Mouse (Mus musculus) ZHBTc4 (cell line): Measurements from ENCODE around the gene Gnb4.

Source experiments
- DNase-seq: peaks from one replicate; pipeline ENCODE4 v3.0.0-alpha.2; 2011; ENCODE audit warnings: low read depth, low spot score

Gnb4 gene

DNA sequence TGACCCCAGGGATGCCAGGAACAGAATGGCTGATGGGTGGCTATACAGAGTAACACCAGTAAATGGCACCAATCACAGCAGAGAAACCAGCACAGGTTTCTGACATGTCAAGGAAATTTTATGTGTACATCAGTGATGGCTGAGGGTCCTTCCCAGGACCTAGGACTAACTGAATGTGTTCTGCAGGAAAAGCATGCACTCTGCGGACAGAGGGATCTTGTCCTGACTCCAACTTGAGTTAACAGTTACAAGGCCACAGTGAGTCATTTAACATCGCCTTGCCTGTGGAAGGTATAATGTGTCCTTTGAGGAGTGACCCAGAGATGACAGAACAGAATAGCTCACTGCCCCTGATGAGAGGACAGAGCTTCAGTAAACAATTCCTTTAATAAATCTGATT is 1.6 kb downstream of the Gnb4 start:
- no peak for DNase-seq

DNA sequence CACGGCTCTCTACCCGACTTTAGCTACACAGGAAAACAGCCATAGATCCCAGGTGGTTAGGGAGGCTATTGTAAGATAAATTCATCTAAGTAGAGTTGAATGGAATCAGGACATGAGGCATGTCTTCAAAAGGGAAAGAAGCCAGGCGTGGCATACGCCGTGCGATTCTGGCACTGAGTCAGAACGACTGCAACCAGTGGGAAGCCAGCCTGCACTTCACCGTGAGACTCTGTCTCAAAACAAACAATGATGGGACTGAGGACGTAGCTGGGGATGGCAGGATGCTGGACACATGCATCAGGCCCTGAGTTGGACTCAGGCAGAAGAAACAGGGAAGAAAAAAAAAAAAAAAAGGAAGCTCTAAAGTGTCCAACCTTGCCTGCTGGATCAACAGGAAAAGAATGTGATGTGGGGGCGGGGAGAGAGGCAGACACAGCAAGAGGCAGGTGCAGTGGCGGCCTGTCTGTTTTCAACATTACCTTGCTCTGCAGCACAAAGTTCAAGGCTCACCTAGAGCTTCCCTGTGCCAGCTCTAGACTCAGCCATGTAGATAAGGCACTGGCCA is 4.7 kb downstream of the Gnb4 start:
- DNase-seq: no peak

DNA sequence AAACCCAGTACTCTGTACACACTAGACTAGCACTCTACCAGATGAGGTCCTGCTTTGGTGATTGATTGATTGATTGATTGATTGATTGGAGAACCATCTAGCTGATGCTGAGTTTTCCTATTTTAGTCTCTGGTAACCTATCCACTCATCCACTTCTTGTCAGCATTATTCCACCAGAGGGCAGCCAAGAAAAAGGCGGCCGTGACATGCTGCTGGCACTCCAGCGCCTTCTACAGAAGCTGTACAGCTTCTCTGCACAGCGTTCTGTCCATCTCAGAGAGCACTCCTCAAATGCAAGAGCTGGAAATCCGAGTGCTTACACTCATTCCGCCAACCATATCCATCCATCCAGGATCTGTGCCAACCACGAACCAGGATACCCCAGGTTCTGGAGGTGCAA is 5.8 kb downstream of the Gnb4 start:
- DNase-seq: peak; percentile 57

DNA sequence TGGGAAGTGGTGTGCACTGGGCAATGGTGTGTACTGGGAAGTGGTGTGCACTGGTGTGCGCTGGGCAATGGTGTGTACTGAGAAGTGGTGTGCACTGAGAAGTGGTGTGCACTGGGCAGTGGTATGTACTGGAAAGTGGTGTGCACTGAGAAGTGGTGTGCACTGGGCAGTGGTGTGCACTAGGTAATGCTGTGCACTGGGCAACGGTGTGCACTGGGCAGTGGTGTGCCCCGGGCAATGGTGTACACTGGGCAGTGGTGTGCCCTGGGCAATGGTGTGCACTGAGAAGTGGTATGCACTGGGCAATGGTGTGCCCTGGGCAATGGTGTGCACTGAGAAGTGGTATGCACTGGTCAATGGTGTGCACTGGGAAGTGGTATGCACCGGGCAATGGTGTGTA is 7.2 kb downstream of the Gnb4 start:
- DNase-seq: no peak

DNA sequence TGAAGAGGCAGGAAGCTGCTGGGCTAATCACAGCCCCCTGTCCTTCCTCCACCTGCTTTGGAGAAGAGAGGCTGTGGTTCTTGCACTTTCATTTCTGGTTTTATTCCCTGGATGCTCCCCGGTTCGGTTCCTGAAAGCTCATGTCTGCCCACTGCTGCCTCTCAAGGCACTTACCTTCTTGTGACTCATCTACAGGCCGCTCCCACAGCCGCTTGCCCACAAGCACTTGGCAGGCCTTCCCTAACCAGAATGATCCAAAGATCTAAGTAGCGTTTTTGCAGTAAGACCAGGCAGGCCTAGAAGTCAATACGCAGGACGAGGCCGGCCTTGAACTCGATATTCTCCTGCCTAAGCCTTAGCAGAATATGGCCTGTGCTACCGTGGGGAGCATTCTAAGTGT is 15.3 kb downstream of the Gnb4 start:
- no peak for DNase-seq

DNA sequence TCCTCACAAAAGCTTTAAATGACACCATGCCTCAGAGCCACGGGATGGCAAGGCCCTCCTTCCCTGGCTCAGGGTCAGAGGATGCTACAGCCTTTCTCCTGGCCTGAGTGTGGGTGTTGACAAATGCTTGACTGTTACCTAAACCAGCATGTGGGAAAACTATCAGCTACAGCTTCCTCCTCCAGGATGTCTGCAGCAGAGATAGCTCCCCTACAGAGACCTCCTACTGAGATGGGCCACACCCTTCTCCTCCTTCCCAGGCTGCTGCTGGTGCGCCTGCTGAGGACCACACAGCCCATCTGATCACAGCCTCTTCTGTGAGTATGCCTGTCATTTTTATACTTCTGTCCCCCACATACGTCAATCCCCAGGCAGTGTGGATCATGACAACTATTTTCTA is 17.1 kb downstream of the Gnb4 start:
- peak; percentile 57 for DNase-seq

DNA sequence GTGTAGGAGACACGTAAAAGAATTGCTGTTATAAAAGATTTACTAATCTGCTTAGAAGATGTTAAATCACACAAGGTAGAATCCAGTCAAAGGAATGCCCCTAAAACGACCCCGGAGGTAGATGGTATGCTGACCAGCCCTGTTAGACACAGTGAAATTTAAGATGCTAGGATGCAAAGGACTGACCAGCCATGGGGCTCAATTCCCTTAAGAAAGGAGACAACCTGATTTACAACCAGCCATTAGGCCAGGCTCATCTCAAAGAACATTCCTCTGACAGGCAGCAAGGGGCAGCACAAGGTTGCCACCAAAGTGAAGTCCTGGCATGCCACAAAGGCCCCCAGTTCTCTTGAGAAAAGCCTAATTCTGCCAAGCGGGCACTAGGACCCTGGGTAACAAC is 21.3 kb downstream of the Gnb4 start:
- DNase-seq: no peak

DNA sequence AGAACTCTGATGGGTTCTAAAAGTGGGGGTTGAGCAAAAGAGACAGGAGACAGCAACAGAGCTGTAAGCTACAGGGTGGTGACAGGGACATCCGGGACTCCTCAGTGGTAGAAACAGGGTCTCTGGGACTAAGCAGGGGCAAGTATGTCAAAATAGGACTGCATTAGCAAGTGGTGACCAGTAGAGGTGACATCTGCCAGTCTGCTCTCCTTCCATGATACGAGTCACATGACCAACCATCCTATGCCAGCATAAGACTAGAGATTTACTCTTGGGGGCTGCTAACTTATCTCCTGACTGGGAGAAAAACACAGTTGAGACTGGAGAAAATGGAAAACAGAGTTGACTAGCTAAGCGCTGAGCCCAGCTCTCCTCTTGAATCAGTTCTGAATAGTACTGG is 30.1 kb downstream of the Gnb4 start:
- peak; percentile 37 for DNase-seq

DNA sequence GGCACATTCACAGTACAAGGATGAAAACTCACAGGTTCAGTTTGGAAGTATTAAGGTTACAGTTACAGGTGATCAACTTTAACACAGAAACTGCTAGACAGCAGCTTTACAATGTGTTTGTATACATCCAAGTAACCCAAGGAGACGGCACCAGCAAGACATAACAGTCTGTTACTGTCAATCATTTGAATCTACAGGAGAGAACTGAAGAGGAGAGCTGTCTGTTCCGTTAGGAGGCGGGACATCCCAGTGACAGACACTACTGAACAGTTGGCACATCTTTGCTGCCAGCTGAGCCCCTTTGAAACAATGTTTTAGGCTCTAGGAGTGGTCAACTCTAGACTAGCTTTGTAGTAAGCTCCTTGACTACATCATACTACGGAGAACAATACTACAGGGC is 32.9 kb downstream of the Gnb4 start:
- DNase-seq: no peak

DNA sequence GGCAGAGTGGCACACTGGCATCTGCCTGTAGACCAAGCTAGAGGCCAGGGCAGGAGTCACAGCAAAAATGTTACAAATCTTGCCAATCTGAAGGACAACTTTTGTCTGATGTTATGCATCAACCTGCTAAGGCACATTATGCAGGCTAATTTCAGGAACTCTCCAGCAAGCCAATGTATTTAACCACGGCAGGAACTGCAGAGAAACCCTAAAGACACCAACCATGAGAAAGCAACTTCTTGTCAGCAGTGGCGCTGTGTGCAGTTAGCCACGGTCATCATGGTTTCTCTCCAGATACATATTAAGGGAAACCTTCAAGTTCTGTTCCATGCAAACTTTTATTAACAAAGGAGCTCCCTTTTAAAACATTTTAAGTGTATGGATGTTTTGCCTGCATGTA is 34.5 kb downstream of the Gnb4 start:
- no peak for DNase-seq

DNA sequence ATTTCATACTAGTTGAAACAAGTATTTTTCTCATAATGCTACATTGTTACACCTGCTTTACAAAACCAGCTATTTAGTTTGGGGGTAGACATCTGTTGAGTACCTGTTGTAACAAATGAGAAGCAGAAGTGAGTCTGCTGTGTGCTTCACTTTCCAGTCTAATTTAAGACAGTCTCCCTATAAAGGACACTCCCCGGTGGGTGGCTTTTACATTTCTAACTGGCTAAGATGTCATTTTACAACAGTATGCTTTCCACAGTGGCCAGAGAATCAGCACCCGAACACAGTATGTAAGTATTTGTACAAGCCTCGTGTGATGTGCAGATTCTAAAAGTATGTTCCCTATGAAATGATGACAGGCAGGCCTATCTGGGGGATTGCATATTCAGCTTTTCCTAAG is 35.6 kb downstream of the Gnb4 start:
- DNase-seq: no peak

DNA sequence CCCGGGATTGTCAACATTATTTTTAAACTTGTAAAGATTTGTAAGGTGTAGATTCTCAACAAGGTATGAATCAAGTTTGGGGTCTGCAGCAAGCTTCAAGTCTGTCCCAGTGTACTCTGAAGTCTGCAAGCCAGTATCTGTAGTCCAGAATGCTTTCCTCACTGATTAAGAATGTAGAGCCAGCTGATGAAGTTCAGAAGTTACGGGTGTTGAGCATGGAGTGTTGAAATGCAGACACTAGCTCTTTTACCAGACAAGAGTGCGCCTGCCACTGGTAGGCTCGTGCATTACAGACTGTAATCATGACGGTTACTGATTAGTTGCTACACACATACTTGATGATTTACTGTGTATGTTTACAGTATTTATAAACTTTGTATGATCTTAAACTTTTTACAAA is 37.6 kb downstream of the Gnb4 start:
- DNase-seq: no peak

DNA sequence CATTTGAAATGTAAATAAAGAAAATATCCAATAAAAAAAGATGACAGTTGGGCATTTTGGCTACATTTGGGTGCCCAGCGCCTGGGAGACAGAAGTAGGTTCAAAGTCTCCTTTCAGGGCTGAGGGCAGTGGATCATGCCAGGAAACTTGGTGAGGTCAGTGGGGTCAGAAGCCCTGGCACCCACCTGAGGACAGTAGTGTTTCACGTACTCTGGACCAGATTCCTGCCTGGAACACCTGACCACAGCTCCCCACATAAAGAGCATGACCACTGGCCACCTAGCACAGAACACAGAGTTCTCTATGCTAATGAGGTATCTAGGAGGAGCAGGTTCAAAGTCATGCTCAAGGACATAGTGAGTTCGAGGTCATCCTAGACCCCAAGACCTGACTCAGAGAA is 41.2 kb downstream of the Gnb4 start:
- no peak for DNase-seq

DNA sequence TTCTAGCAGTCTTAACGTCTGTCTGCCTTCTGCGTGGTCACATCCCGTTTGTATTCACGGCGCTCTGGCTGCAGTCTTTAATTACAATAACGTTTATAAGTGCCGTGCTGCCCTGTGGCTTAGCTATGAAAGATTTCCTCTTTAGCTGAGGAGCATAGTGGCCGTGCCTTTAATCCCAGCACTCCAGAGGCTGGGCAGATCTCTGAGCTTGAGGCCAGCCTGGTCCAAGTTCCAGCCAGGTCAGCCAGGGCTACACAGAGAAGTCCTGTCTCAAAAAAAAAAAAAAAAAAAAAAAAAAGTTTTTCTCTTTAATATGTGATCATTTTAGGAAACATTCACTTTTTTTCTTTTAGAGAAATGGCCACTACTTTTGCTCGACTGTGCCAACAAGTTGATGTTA is 42.5 kb downstream of the Gnb4 start:
- DNase-seq: no peak

DNA sequence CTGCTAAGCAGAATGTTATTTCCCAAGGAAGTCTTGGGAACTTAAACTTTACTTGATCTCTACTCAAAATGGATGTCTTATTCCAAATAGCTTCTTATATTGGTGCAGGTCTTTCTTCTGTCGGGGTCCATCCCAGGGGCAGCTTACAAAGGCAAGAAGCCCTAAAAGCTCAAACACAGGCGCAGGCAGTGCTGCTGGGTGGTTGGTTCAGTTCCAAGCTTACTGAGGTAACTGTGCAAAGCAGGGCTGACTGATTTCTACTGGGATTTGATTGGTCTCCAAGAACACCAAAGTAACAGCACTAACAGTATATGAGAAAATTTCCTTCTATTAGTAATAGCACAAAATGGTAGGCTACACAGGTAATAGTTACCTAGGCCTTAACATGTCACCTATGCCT is 43.3 kb downstream of the Gnb4 start:
- no peak for DNase-seq

DNA sequence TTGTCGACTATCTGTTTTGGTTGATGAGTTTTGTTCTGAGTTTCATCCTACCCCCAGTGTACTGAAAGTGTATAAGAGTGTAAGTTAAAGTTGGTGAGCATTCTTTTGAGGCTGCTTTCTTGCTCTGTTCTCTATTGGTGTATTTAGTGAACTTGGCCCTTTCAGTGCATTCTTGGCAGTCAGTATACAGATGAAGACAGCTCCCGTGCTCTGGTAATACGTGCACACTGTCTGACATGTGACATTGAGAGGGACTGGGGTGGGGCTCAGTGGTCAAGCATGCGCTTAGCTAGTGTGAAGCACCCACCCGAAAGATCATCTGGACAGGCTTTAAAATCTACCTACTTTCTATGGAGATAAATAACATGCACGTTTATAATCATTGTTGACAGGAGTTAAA is 53.0 kb downstream of the Gnb4 start:
- DNase-seq: no peak

DNA sequence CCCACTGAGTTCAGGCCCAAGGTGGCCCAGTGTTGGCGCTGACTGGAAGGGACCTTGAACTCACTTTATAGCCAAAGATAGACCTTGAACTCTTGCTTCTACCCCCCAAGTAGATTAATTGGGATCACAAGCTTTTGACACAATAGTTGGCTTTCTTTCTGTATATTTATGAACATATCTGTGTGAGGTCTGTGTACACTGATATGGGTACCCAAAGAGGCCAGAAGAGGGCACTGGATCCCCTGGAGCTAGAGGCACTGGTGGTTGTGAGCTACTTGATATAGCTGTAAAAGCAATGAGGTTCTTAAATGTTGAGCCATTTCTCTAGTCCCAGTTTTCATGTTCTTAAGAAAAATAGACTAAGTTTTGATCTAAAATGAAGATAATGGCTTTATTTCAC is 63.3 kb downstream of the Gnb4 start:
- peak; percentile 31 for DNase-seq

DNA sequence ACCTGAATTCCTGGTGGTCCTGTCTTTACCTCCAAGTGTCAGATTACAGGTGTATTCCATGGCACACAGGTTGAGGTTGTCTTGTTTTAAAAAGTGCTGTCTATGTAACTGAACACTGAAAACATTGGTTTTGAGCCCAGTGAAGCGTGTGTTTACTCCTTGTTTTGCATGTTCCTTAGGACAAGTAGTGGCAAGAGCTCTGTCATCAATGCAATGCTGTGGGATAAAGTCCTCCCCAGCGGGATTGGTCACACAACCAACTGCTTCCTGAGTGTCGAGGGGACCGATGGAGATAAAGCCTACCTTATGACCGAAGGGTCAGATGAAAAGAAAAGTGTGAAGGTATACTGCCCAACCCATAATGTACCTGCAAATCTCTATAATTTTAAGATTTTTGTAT is 78.3 kb downstream of the Gnb4 start:
- no peak for DNase-seq

DNA sequence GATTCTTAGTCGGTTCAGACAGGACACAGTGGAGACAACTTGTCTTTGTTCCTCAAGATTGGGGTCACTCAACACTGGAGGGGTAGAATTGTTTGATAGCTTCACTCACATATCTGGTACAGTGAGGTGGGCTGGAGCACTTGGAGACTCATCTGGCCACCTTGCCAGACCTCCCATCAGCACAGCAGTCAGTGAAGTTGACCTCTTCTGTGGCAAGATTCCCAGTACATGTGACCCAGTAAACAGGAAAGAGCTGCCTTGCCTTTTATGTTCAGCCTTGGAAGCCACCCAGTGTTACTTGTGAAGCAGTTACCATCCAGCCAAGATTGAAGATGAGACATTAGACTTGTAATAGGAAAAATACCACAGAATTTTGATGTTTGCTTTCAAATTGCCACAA is 78.8 kb downstream of the Gnb4 start:
- no peak for DNase-seq

DNA sequence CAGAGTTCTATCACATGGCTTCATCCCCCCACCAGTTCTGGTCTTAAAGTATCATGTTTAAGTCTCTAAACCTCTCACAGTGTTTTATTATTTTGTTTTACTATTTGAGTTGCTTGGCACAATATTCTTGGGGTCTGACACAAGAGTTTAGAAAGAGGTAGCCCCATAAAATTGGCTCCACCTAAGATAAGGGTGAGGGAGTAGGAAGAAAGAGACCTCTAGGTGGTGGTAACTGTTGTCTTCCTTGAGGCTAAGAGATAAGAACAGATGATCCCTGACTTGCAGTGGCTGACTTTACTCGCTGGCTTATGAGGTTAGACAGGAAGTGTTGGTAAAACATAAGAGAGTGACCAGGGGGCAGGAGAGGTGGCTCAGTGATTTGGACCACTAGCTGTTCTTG is 80.7 kb downstream of the Gnb4 start:
- DNase-seq: no peak
